32 mouse cellular contexts compared by ENCODE assay signal in the genomic region with DNA sequence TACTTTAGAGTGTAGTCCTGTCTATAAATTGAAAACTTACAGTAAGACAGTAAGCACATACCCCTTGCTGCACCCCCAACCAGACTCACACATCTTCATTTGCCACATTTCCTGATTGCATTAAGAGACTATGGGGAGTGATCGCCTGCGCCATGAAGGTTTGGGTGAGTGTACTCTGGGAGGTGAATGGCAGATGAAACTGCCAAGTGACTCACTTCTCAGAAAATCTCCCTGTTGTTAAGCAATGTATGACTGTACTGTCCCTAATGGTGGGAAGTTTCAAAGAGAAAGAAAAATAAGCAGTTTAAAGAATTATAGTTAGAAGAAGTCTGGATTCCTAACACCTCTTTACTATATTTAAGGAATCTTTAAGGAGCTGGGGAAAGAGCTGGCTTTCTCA. TPM values are rescaled to one million over a fixed set of nuclear protein-coding genes. Genes with fewer than 3 reads are reported as not detected.
DNase-seq lines count a peak whose midpoint lies in the region; ATAC-seq lines count a peak whose summit lies in the region.
"Had no signal": no experiment of that assay in that cellular context is flagged by ENCODE, and none has a peak within 500 bp of the region (broad histone marks: within the 10 kb centered on the region; RNA-seq: fewer than 3 reads in every experiment).

No protein-coding gene starts in this region.

- H3K27ac ChIP-seq in hindbrain, embryonic 10.5 days: no peak overlapping the region
- H3K27ac ChIP-seq: forebrain, embryonic 15.5 days; hindbrain, embryonic 13.5 days; midbrain, embryonic 10.5 days; stomach, postnatal 0 days had no signal

- no peaks in the 10 kb centered on the region for H3K4me1 ChIP-seq in hindbrain, embryonic 10.5 days (replicated peaks)
- H3K4me1 ChIP-seq: forebrain, embryonic 15.5 days; hindbrain, embryonic 13.5 days; midbrain, embryonic 10.5 days had no signal

- no peaks in the 10 kb centered on the region for H3K9me3 ChIP-seq in hindbrain, embryonic 10.5 days
- H3K9me3 ChIP-seq: forebrain, embryonic 15.5 days; hindbrain, embryonic 13.5 days; midbrain, embryonic 10.5 days had no signal

- H3K27me3 ChIP-seq in hindbrain, embryonic 10.5 days (ENCODE audit: insufficient read depth, poor library complexity, severe bottlenecking): no peaks in the 10 kb centered on the region
- H3K27me3 ChIP-seq: forebrain, embryonic 15.5 days; hindbrain, embryonic 13.5 days had no signal

- H3K36me3 ChIP-seq in hindbrain, embryonic 10.5 days: no peaks in the 10 kb centered on the region
- H3K36me3 ChIP-seq: forebrain, embryonic 15.5 days; hindbrain, embryonic 13.5 days; midbrain, embryonic 10.5 days had no signal

- no peak overlapping the region for H3K4me3 ChIP-seq in hindbrain, embryonic 10.5 days
- H3K4me3 ChIP-seq: erythroblast, embryonic 14.5 days; forebrain, embryonic 15.5 days; hindbrain, embryonic 13.5 days; midbrain, embryonic 10.5 days had no signal

- ATAC-seq in monocyte, adult 5-6 weeks (replicated peaks; ENCODE audit: insufficient number of reproducible peaks, low FRiP score, low TSS enrichment, poor library complexity, severe bottlenecking): peak; percentile 50; the same call in 1 of the 2 replicates
- ATAC-seq: forebrain, embryonic 15.5 days; inflammation-experienced regulatory T-cells, adult 6 months had no signal

- 90% methylated on average over 2 of the region's 2 CpGs for WGBS in hindbrain, embryonic 10.5 days

- peak; percentile 32 to 80 for DNase-seq in adrenal gland, adult (ENCODE audit: inconsistent age in 2 of 2, low spot score in 1 of 2)
- no peak for DNase-seq in adrenal gland, postnatal 4 days (ENCODE audit: low spot score in 2 of 2)
- peak; percentile 38 for DNase-seq in Muller cell, postnatal 12 days (ENCODE audit: inconsistent ontology term)
- DNase-seq in brain, adult 2 months (ENCODE audit: low read depth, low spot score): peak; percentile 51
- no peak for DNase-seq in hindbrain, embryonic 10.5 days (ENCODE audit: low spot score)
- no peak for DNase-seq in thymus, postnatal 4 days
- no peak for DNase-seq in layer of hippocampus, postnatal 25 days (ENCODE audit: extremely low spot score in 1 of 2, low spot score in 1 of 2)
- DNase-seq: cerebellum, adult 11-12 months; cerebellum, postnatal 36 days; heart, postnatal 10 days; kidney, adult 2 months; kidney, postnatal 14 days; left cerebral cortex, postnatal 4 days; lung, adult 18-20 months; lung, postnatal 36 days; right cerebral cortex, adult 18-20 months had no signal

RNA-seq across cellular contexts. Expression of a gene that starts 14.2 kb away (rescaled TPM):
- 1 to 10 TPM; 1.2 to 1.8 TPM for total RNA-seq in adrenal gland, postnatal 4 days (2021)
- total RNA-seq in monocyte, adult 5-6 weeks (2017): 1.6 TPM in 1 of 3 replicates, not detected in the others
- not detected in 2 replicates for polyA plus RNA-seq in hindbrain, embryonic 10.5 days (2016; fragmentation: Nextera tagmentation; extraction: Ambion mirVana)
- not detected for total RNA-seq in layer of hippocampus, postnatal 25 days (2021)
- total RNA-seq: left cerebral cortex, adult 18-20 months; midbrain, postnatal 0 days had no signal
- polyA plus RNA-seq: embryonic facial prominence, embryonic 11.5 days; erythroblast, embryonic 14.5 days; forebrain, embryonic 15.5 days; gonadal fat pad, adult 2 months; heart, embryonic 11.5 days; hindbrain, embryonic 13.5 days; inflammation-experienced regulatory T-cells, adult 6 months; kidney, adult 2 months; liver, adult 2 months; midbrain, embryonic 10.5 days; midbrain, postnatal 0 days; neural tube, embryonic 11.5 days; stomach, postnatal 0 days; thymus, postnatal 0 days had no signal

RNA-seq across cellular contexts. Expression of a gene that starts 14.9 kb away (rescaled TPM):
- 1 to 10 TPM in 1 of 2 experiments, under 1 TPM in 1; 0.98 to 1.1 TPM for total RNA-seq in adrenal gland, postnatal 4 days (2021)
- 1.1 TPM in 1 of 3 replicates, not detected in the others for total RNA-seq in monocyte, adult 5-6 weeks (2017)
- not detected in 2 replicates for polyA plus RNA-seq in hindbrain, embryonic 10.5 days (2016; fragmentation: Nextera tagmentation; extraction: Ambion mirVana)
- total RNA-seq in layer of hippocampus, postnatal 25 days (2021): not detected
- total RNA-seq: heart, postnatal 10 days; layer of hippocampus, adult 8-10 months; left cerebral cortex, adult 18-20 months; left cerebral cortex, postnatal 4 days; midbrain, postnatal 0 days had no signal
- polyA plus RNA-seq: embryonic facial prominence, embryonic 11.5 days; erythroblast, embryonic 14.5 days; forebrain, embryonic 15.5 days; gonadal fat pad, adult 2 months; heart, embryonic 11.5 days; hindbrain, embryonic 13.5 days; inflammation-experienced regulatory T-cells, adult 6 months; kidney, adult 2 months; liver, adult 2 months; midbrain, embryonic 10.5 days; midbrain, postnatal 0 days; neural tube, embryonic 11.5 days; stomach, postnatal 0 days; thymus, postnatal 0 days had no signal

RNA-seq across cellular contexts. Expression of a gene that starts 19.4 kb away (rescaled TPM):
- total RNA-seq in adrenal gland, postnatal 4 days (2021): 1 to 10 TPM; 2.7 TPM
- 2.9 to 4.2 TPM in 2 of 3 replicates, not detected in the other for total RNA-seq in monocyte, adult 5-6 weeks (2017)
- not detected in 2 replicates for polyA plus RNA-seq in hindbrain, embryonic 10.5 days (2016; fragmentation: Nextera tagmentation; extraction: Ambion mirVana)
- total RNA-seq in layer of hippocampus, postnatal 25 days (2021): not detected
- total RNA-seq: heart, postnatal 10 days; layer of hippocampus, adult 8-10 months; left cerebral cortex, adult 18-20 months; left cerebral cortex, postnatal 4 days; midbrain, postnatal 0 days had no signal
- polyA plus RNA-seq: embryonic facial prominence, embryonic 11.5 days; erythroblast, embryonic 14.5 days; forebrain, embryonic 15.5 days; heart, embryonic 11.5 days; hindbrain, embryonic 13.5 days; inflammation-experienced regulatory T-cells, adult 6 months; kidney, adult 2 months; midbrain, embryonic 10.5 days; midbrain, postnatal 0 days; neural tube, embryonic 11.5 days; stomach, postnatal 0 days; thymus, postnatal 0 days had no signal

RNA-seq across cellular contexts. Expression of a gene that starts 45.6 kb away (rescaled TPM):
- total RNA-seq in adrenal gland, postnatal 4 days (2021): not detected
- total RNA-seq in monocyte, adult 5-6 weeks (2017): not detected in 3 replicates
- polyA plus RNA-seq in hindbrain, embryonic 10.5 days (2016; fragmentation: Nextera tagmentation; extraction: Ambion mirVana): not detected in 2 replicates
- not detected for total RNA-seq in layer of hippocampus, postnatal 25 days (2021)
- total RNA-seq: heart, postnatal 10 days; layer of hippocampus, adult 8-10 months; left cerebral cortex, adult 18-20 months; left cerebral cortex, postnatal 4 days; liver, adult 2 months; midbrain, postnatal 0 days had no signal
- polyA plus RNA-seq: embryonic facial prominence, embryonic 11.5 days; erythroblast, embryonic 14.5 days; forebrain, embryonic 15.5 days; gonadal fat pad, adult 2 months; heart, embryonic 11.5 days; hindbrain, embryonic 13.5 days; inflammation-experienced regulatory T-cells, adult 6 months; kidney, adult 2 months; liver, adult 2 months; midbrain, embryonic 10.5 days; midbrain, postnatal 0 days; neural tube, embryonic 11.5 days; stomach, postnatal 0 days; thymus, postnatal 0 days had no signal

RNA-seq across cellular contexts. Expression of a gene that starts 46.4 kb away (rescaled TPM):
- total RNA-seq in adrenal gland, postnatal 4 days (2021): 1 to 10 TPM; 3.2 to 4.9 TPM
- 0.29 to 0.43 TPM in 2 of 3 replicates, not detected in the other for total RNA-seq in monocyte, adult 5-6 weeks (2017)
- polyA plus RNA-seq in hindbrain, embryonic 10.5 days (2016; fragmentation: Nextera tagmentation; extraction: Ambion mirVana): 1.8 and 3.1 TPM in 2 replicates
- total RNA-seq in layer of hippocampus, postnatal 25 days (2021): under 1 TPM; 0.22 to 0.47 TPM

Comparison
In these comparisons a context has a peak if more than half of its experiments do, and no peak if none do; other contexts are left out.
1. DNase-seq: peak in adrenal gland, adult (2 of 2), Muller cell, postnatal 12 days (single experiment) and brain, adult 2 months (single experiment); none in adrenal gland, postnatal 4 days (0 of 2), hindbrain, embryonic 10.5 days (single experiment), thymus, postnatal 4 days (single experiment) and layer of hippocampus, postnatal 25 days (0 of 2).